Mouse (Mus musculus) retina, postnatal 1 day (tissue): Measurements from ENCODE around the gene Ctsd.
A peak's percentile ranks its signal among the peaks of the same experiment; 100 is the strongest.
"Not testable (repeated sequence)": the region's sequence is repeated elsewhere in the genome, so short reads cannot be mapped to it uniquely, and the experiment has no call there.

Source experiments
- DNase-seq: peaks from one replicate; pipeline ENCODE4 v3.0.0-alpha.2; 2012

Ctsd gene

DNA sequence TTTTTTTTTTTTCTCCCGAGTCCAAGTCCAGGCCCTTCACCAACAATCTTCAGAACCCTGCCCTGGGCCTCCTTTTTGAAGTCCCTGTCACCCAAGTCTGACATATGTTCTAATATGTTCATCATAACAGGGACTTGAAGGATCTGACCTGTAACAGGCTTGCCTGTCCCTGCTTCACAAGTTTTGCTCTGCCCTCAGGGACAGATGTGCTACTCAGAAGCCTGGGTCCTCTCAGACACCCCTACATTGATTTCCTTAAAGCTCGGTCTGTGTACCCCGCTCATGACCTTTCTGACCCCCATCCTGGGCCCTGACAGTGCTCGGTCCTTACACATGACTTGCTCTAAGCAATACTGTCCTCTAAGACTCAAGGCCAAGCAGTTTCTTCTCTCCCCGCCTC, 14.8 kb downstream of the Ctsd start:
- no peak for DNase-seq

- peak; percentile 43 for DNase-seq
These were observed 15.8 kb downstream of the Ctsd start for GRCm38 (mm10) chr7:142371768-142372661.

DNA sequence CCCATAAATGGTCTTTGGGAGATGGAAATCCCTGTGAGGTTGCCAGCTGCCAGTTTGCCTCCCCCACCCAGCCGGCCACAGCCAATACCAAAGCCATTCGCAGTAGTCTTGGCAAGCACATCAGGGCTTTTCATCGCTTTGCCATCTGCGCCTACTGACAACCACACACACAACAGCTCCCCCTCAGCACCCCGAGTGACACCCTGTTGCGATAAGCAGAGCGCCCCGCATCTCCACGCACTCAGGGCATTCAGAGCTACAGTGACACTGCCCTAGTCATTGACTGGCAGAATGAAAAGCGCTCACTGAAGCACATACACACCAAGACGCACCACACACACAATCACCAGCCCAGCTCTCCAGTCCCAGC, 16.5 kb downstream of the Ctsd start:
- peak; percentile 23 for DNase-seq

DNA sequence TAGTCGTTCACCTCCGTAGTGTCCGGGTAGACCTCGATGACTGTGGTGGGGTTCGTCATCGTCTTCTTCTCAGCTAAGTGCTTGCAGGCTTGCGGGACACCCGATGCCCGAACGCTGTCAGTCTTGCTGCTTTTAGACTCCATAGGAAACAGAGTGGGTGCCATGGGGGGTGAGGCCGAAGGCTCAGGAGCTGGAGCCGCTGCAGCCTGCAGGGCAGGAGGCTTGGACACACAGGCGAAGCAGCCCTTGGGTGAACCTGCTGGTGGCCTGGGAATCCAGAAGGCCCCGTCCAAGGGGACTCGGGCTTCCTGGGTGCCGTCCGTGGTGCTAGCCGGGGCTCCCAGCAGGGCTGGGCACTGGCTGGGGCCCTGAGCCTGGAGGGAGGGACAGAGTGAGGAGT, 16.9 kb downstream of the Ctsd start:
- no peak for DNase-seq

DNA sequence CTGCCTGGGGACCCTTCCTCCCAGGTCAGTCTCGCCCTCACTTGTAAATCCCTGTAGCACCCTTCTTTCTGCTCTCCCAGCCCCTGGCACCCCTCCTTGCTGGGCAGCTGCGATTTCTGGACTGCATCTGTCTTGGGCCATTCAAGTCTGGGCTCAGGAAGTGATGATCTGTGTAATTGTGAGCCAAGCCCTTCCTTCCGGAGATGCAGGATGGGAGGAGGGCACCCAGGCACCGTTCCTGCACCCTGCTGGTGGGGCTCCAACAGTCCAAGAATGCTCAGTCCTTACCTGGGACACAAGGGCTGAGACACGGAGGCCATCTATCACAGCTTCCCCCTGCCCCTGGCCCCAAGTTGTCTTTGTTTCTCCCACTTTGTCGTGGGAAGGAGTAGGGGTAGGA, 18.0 kb downstream of the Ctsd start:
- no peak for DNase-seq

DNA sequence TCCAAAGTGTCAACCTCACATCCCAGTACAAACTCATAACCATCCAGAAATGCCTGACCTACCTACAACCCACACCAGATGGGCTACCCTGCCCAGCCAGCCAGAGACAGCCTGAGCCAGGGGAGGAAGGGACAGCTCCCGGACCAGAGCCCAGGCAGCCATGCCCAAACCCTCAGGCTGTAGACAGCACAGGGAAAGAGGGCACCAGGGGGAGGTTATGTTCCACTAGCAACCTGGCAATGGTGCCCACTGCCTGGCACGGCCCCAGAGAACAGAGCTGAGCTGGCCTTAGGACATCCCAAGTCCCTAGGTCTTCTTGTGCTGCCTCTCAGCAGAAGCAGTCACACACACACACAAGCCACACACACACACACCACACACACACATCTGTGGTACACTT, 19.0 kb downstream of the Ctsd start:
- no peak for DNase-seq

DNA sequence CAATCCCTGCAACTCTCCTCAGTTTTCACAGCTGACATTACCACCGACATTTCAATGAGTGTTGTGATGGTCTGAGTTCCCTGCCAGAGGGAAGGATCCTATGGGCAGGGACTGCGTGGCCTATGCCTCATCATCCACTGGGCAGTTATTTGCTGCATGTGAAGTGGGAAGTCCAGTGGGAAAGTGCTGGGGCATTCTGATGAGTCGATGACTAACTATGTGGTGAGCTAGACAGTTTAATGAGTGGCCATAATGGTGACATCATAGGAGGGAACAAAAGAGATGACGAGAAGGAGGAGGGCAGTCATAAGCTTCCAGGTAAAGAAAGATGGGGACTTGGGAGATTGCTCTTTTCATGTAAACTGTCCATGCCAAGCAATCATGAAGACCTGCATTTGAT, 24.7 kb downstream of the Ctsd start:
- DNase-seq, result no peak

DNA sequence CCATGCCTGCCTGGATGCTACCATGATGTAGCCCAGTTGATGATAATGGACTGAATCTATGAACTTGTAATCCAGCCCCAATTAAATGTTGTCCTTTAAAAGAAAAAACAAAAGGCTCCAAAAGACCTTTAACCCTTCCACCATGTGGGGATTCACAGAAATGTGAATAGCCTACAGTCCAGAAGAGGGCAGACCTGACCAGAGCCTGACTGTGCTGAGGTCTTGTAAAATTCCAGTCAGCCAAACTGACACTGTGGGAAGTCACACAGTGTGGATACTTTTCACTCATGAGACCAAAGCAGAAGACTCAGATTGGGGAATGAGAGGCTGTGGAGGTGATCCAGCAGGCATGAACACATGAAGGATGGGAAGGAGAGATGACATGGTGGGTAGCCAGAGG, 27.1 kb downstream of the Ctsd start:
- no peak for DNase-seq

DNA sequence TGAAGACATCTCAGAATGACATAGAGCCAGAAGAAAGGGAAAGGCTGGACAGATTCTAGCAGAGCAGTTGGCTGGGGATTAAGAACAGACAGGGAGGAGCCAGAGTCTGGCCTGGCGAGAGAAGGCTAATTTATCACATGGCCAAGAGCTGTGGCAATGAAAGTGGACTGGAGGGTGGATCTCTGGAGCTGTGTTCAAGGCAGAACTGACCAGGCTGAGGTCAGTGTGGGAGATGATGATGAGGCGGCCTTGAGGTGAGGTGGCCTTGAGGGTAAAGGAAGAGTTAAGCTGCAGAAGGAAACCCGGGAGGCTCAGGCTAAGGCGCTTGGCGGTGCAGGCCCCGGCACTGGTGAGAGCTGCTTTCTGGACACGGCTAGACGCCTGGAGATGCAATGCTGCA, 28.7 kb downstream of the Ctsd start:
- peak; percentile 43 for DNase-seq

DNA sequence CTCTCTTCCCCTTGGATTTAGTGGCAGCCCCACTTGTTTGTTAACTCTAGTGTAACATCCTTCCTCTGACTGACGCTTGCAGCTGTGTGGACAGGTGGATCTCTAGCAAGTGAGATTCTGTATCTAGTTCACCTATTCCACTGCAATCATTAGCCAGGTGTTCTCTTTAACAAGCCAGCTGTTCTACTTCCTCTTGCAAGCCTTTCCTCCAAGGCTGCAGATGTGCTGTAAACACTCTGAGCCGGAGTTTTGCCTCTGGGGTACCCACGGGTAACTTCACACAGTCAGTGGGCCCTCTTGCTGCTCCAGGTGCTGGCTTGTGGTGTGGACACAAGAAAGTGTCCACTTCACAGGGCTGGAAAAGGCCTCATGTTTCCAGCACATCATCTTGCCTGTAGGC, 30.3 kb downstream of the Ctsd start:
- DNase-seq, result no peak

- DNase-seq, result no peak
These were observed 33.1 kb downstream of the Ctsd start for GRCm38 (mm10) chr7:142354661-142355233.

DNA sequence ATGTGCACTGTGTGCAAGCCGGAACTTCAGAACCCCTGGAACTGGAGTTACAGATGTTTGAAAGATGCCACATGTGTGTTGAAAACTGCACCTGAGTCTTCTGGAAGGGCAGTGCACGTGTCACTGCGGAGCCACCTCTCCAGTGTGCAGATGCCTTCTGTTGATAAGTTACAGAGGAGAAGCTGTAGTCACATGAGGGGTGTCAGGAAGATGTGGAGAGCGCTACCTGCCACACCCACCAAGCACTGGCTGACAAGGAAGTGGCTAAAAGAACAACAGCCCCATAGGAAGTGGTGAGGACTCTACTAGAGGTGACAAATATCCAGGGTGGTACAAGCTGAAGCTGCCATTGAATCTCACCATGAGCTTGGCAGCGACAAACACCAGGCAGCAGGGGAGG, 34.0 kb downstream of the Ctsd start:
- no peak for DNase-seq

GRCm38 (mm10) chr7:142351569-142351968, 36.3 kb downstream of the Ctsd start:
- DNase-seq, result no peak

DNA sequence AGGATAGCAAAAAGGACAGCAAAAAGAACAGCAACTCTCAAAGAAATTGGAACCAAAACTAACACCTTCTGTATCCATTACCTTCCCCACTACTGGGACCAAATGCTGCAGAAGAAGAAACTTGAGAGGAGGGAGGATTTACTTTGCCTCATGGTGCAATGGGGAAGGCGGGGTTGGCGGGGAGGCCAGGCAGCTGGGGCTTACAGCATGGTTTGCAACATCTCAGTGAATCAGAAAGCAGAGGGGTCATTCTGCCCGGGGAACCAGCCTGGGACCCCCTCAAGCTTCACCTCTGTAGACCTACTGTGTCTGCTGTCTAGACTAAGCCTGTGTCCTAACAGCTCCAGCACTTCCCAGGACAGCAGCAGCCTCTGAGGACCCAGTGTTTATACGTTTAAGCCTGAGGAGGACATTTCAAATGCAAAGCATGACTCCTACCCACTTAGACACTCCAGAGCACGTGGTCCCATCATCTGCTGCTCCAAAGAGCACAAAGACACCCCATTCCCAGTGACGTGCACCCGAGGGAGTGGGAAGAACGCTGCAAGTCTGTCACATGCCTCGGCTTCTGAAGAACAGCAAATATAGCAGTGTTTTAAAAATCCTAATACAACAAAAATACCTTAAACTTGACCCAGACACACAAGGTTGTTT, 38.4 kb downstream of the Ctsd start:
- DNase-seq, result peak; percentile 44

GRCm38 (mm10) chr7:142347542-142347941, 40.3 kb downstream of the Ctsd start:
- DNase-seq, result no peak

DNA sequence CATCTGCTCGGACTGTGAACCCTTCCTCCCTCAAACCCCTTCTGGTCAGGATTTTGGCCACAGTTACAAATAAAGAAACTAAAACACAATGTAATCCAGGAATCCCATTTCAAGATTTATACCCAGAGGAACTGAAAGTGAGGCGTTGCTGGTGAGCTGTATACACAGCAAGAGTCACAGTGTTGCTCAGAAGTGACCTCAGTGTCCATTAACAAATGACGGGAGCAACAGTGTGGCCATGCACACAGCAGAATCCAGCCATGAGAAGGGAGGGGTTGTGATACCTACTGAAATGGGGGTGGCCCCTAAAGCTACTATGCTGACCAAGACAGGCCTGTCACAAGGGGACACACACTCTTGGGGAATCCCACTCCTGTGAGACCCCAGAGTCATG, 45.6 kb downstream of the Ctsd start:
- no peak for DNase-seq

DNA sequence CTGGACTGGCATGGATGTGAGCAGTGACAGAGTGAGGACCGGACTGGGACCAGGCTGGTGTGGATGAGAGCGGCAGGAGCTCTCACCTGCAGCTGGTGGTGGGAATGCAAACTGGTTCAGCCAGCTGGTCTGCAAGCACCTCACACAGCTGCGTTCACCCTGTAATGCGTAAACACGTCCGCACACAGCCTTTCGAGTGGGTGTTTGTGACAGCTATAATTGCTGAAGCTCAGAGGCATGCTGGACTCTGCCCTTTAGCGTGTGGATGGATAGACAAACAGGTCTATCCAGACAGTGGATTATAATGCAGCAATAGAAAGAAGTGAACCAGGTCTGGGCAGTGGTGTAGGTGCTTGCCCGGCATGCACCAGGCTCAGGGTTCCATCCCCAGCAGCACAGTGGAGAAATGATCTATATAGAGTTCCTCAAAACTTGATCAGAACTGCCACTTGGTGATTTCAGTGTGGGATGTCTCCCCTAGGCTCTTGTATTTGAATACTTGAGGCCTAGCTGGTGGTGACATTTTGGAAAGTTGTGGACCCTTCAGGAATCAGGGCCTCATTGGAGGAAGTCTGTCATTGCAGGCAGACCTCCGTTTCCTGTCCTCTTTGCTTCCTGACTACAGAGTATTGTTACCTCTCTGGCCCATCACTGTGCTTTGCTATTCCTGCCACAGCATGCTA, 46.1 kb downstream of the Ctsd start:
- DNase-seq, result no peak

GRCm38 (mm10) chr7:142340269-142340970, 47.4 kb downstream of the Ctsd start:
- DNase-seq, result no peak

DNA sequence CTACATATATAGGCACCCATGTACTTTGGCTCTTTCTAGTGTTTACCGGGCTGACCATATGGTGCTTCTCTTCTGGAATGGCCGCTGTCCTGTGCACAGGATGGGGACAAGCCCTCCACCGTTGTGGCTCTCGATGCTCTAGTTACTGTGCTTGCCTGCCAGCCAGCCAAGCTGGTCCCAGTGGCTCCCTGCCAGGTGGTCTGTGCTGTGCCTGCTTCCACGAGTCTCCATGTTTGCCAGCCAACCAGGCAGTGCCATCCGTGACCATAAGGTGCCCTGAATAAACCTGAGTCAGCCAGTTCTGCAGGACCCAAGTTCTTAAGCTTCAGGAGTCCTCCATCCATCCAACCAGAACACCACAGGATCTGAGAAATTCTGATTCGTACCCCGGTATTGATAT, 52.7 kb downstream of the Ctsd start:
- DNase-seq, result no peak

- DNase-seq, result peak; percentile 91
These were observed 53.6 kb downstream of the Ctsd start for GRCm38 (mm10) chr7:142334246-142334645.

DNA sequence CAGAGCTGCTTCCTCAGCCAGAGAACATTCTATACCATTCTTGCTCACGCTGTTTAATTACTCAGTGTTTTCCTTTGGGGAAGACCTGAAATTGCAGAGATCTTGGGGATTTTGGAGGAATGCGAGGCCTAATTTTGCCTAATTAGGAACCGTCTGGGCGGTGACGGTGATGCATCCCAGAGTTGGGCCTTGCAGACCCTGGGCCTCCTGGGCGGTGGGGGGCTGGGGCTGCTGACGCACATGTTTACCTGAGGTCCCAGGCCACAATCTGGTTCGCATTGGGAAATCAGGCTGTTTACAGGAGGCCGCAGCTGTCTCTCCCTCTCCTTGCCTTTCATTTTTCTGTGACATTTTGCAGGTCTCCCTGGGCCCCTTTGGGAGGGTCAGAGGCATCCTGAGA, 55.1 kb downstream of the Ctsd start:
- DNase-seq, result not testable (repeated sequence)

DNA sequence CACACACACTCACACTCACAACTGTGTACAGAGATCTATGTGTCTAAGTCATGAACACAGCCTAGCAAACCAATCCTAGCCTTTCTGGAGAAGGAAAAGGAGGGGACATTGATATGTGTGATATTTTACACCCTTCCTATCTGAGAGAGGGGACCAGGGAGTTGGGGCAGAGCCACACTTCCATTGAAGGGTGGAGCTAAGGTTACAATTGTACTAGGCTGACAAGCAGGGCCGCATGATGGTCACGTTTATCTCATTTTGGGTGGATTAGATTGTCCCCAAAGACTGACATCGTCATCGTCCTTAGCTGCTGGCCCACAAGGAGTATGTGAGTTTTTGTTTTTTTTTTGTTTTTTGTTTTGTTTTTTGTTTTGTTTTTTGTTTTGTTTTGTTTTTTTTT, 56.6 kb downstream of the Ctsd start:
- DNase-seq, result no peak

GRCm38 (mm10) chr7:142330271-142330724, 57.5 kb downstream of the Ctsd start:
- DNase-seq, result no peak
